Mouse (Mus musculus): ENCODE results near the gene Slc35d2.

Gene Slc35d2

DNA sequence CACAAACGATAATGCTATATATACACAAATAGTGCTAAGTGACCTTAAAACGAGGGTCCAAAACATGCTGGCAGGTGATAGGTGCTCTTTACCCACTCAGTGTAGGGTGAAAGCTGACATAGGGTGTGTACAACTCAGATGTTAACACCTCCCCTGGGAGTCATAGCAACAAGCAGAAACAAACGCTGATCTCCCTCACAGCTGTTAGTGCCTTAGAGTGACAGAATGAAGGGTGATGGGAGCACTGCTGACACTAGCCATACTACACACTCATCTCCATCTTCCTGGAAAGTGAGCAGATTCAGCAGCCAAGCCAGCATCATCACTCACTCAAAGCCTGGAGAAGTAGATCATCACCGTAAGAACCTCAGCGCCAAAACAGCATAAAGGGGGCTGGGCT is 21.0 kb upstream of the Slc35d2 start:
- H3K27me3 ChIP-seq (ENCODE audit: control insufficient read depth, insufficient read depth, low read length, poor library complexity, severe bottlenecking): no peaks in the 10 kb centered on the region
- no peak for DNase-seq (ENCODE audit: low read depth, low spot score)
- no peaks in the 10 kb centered on the region for H3K36me3 ChIP-seq (ENCODE audit: control insufficient read depth, insufficient read depth, low read length, poor library complexity, severe bottlenecking)

DNA sequence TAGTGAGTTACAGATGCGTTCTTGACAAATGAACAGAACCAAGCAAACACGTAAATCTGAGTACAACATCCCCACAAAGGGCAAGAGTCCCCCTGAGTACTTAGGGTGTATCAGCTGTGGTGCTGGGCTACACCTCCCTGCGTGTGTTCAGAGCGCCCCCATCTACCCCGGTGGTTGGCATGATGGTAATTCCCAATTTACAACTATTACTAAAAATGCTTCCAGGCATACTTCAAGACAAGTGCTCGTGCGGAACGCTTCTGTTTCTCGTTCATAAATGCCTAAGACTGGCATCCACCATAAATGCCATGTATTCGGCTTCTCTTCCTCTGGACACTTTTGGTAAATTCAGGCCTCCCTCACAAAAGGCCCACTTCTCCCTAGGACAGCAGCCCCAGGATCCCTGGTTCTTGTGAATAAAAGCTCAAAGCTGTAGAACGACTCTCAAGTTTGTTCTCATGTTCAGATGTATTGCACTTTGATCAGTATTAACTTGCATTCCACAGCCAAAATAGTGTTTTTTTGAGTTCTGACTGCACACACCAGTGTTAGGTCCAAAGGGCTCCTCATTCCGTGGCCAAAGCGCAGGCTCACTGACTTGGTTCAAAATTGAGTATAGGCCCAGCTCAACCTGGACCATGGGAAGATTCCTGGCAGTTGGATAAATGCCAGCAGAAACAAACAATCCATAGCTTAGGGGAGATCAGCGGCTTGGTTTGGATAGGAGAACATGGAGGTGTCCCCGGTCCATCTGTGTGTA is 628 bp upstream of the Slc35d2 start:
- H3K36me3 ChIP-seq (ENCODE audit: control insufficient read depth, insufficient read depth, low read length, poor library complexity, severe bottlenecking): 0 out of 2 replicates have a peak, but pooled peaks cover 2% of the 10 kb centered on the region
- DNase-seq (ENCODE audit: low read depth, low spot score): peak; percentile 69

DNA sequence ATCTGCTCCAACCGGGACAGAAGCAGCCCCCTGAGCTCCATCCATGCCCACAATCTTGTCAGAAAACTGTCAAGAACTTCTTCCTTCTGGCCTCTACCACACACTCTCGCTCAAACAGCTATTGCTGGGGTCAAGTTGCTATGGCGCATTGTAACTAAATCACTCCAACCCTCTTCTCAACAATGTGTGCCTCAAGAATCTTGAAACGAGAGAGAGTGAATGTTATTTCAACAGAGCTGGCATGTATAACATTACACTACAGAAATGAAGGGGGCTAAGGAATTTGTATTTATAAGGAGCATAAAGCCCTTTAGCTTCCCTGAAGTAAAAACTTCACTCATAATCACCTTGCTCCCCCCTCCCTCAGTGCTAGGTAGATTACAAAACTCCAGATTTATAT is 2.9 kb downstream of the Slc35d2 start:
- no peak for DNase-seq (ENCODE audit: low read depth, low spot score)
- Histone ChIP-seq H3K27me3 (ENCODE audit: control insufficient read depth, insufficient read depth, low read length, poor library complexity, severe bottlenecking) (no peaks in the 10 kb centered on the region; the same call in 1 of the 2 replicates), H3K36me3 (ENCODE audit: control insufficient read depth, insufficient read depth, low read length, poor library complexity, severe bottlenecking) (no peaks in the 10 kb centered on the region)

More for the DNA sequence above, 628 bp upstream of the Slc35d2 start:
- no peaks in the 10 kb centered on the region; the same call in 1 of the 2 replicates for H3K27me3 ChIP-seq (ENCODE audit: control insufficient read depth, insufficient read depth, low read length, poor library complexity, severe bottlenecking)

DNA sequence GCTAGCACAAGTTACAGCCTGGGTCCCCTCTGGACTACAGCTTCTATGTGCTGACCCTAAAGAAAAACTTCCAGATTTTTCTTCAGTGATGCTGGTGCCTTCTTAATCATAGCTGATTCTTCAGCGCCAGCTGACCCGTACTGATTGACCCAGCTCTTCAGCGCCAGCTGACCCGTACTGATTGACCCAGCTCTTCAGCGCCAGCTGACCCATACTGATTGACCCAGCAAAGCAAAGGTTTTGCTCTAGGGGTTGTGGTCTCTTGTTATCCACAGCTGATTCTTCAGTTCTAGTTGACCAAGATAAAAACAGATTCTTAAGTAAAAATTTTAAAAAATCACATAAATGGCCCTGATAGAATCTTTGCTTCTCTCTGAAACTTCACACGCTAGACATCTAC is 4.3 kb downstream of the Slc35d2 start:
- H3K27me3 ChIP-seq (ENCODE audit: control insufficient read depth, insufficient read depth, low read length, poor library complexity, severe bottlenecking): no peaks in the 10 kb centered on the region; the same call in 1 of the 2 replicates
- no peak for DNase-seq (ENCODE audit: low read depth, low spot score)
- no peaks in the 10 kb centered on the region for H3K36me3 ChIP-seq (ENCODE audit: control insufficient read depth, insufficient read depth, low read length, poor library complexity, severe bottlenecking)

DNA sequence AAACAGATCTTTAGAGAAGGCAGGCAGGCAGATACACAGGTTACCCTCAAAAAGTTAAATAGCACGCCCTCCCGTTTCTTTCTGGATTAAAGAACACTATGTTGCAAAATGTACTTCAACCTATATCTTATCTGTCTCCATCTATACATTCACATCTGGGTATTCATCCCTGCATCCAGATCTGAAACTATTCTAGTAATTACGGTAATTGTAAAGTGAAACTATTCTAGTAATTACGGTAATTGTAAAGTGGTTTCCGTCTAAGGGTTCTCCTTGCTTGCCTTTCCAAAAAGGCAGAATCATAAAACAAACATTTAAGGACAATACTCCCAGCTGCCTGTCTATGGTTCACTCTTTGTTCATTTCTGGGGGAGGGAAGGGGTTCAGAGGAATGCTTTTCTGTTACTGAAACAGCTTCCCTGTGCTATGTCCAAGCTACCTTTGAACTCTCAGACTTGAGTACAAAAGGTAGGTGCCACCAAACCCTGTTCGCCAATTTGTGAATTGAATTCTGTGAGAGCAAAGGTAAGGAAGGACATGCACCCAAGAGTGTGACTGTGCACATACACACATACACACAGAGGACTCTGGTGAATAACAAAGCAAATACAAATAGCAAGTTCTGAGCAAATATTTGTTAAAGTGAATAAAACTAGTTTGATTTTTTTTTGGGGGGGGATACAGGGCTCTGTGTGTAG is 5.5 kb downstream of the Slc35d2 start:
- DNase-seq (ENCODE audit: low read depth, low spot score): no peak
- H3K27me3 ChIP-seq (ENCODE audit: control insufficient read depth, insufficient read depth, low read length, poor library complexity, severe bottlenecking): no peaks in the 10 kb centered on the region
- no peaks in the 10 kb centered on the region for H3K36me3 ChIP-seq (ENCODE audit: control insufficient read depth, insufficient read depth, low read length, poor library complexity, severe bottlenecking)

DNA sequence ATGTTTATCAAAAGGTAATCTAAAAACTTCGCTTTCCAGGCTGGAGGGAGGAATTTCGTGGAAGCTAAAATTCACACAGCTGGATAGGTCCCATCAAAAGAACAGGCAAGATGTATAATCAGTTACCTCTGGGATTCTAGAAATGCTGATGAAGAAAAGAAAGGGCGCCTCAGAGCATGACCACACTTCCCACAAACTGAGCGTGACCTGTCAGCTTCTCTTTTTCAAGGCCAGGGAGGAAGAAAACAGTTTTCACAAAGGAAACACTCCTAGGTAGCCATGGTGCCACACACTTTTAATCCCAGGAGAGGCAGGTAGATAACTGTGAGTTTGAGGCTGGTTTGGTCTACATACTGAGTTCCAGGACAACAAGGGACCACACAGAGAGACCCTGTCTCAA is 8.4 kb downstream of the Slc35d2 start:
- H3K36me3 ChIP-seq (ENCODE audit: control insufficient read depth, insufficient read depth, low read length, poor library complexity, severe bottlenecking): no peaks in the 10 kb centered on the region
- DNase-seq (ENCODE audit: low read depth, low spot score): peak; percentile 34
- no peaks in the 10 kb centered on the region for H3K27me3 ChIP-seq (ENCODE audit: control insufficient read depth, insufficient read depth, low read length, poor library complexity, severe bottlenecking)

DNA sequence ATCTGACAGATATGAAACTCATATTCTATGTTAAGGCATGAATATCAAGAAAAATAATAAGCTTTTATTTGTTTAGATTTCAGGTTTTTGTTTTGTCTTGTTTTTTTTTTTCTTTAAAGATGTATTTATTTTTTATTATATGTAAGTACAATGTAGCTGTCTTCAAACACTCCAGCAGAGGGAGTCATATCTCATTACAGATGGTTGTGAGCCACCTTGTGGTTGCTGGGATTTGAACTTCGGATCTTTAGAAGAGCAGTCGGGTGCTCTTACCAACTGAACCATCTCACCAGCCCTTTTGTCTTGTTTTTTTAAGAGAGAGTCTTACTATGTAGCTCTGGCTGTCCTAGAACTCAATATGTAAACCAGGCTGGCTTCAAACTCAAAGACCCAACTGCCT is 11.7 kb downstream of the Slc35d2 start:
- H3K27me3 ChIP-seq (ENCODE audit: control insufficient read depth, insufficient read depth, low read length, poor library complexity, severe bottlenecking): no peaks in the 10 kb centered on the region
- DNase-seq (ENCODE audit: low read depth, low spot score): peak; percentile 46
- H3K36me3 ChIP-seq (ENCODE audit: control insufficient read depth, insufficient read depth, low read length, poor library complexity, severe bottlenecking): no peaks in the 10 kb centered on the region

DNA sequence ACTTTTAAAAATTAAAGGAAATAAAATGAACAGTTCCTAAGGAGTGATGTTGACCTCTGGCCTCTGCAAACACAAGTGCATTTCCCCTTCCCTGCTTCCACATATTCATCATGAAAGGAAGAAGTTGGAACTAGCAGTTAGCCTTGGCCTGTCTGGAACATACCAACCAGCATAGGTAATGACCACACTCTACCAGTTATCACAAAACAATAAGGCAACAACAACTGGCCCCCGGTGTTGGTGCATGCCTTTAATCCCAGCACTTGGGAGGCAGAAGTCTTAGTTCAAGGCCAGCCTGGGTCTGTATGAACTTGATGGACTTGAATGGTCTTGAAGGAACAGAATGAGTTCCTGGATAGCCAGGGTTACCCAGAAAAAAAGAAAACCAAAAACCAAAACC is 18.7 kb downstream of the Slc35d2 start:
- DNase-seq (ENCODE audit: low read depth, low spot score): no peak
- Histone ChIP-seq H3K27me3 (ENCODE audit: control insufficient read depth, insufficient read depth, low read length, poor library complexity, severe bottlenecking) (no peaks in the 10 kb centered on the region), H3K36me3 (ENCODE audit: control insufficient read depth, insufficient read depth, low read length, poor library complexity, severe bottlenecking) (no peaks in the 10 kb centered on the region)

DNA sequence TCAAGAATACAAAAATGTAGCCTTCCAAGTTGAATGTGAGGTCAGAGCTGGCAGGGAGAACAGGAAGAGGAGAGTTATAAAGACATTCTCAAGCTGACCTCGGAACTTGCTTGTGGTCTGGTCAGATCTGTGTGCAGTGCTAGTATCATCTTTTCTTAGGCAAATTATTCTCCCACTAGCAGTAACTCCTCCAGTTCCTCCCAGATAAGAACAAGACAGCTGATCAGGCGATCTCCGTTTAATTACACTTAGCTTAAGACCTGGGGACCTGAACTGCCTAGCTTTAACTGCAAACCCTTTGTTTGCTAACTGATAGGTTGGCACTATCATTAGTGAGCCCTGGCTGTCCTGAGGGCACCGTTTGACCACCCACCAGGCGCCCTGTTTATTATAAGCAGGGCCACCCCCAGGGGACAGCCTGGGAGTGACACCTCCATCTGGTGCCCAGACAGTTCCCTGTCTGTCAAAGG is 20.8 kb downstream of the Slc35d2 start:
- peaks cover 2% of the 10 kb centered on the region; the same call in 1 of the 2 replicates for H3K36me3 ChIP-seq (ENCODE audit: control insufficient read depth, insufficient read depth, low read length, poor library complexity, severe bottlenecking)
- no peaks in the 10 kb centered on the region for H3K27me3 ChIP-seq (ENCODE audit: control insufficient read depth, insufficient read depth, low read length, poor library complexity, severe bottlenecking)
- DNase-seq (ENCODE audit: low read depth, low spot score): no peak

DNA sequence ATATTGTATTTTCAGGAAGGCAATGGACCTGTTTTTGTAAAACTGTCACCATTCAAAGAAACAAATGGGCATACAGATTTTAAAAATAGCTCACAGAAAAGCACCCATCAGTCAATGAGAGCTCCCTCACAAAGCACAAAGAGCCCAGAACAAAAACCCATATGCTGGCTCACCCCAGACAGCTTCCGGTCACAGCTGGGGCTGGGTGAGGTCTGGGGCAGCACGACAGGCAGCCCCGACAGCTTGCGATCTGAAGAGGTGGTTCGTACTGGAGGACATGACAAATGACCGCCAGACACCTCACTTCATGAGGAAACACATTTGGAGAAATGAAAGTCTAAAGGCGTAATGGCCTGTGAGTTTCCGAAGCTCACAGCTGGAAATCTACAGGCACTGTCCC is 21.6 kb downstream of the Slc35d2 start:
- no peak for DNase-seq (ENCODE audit: low read depth, low spot score)
- peaks cover 2% of the 10 kb centered on the region; the same call in 1 of the 2 replicates for H3K36me3 ChIP-seq (ENCODE audit: control insufficient read depth, insufficient read depth, low read length, poor library complexity, severe bottlenecking)
- no peaks in the 10 kb centered on the region for H3K27me3 ChIP-seq (ENCODE audit: control insufficient read depth, insufficient read depth, low read length, poor library complexity, severe bottlenecking)

DNA sequence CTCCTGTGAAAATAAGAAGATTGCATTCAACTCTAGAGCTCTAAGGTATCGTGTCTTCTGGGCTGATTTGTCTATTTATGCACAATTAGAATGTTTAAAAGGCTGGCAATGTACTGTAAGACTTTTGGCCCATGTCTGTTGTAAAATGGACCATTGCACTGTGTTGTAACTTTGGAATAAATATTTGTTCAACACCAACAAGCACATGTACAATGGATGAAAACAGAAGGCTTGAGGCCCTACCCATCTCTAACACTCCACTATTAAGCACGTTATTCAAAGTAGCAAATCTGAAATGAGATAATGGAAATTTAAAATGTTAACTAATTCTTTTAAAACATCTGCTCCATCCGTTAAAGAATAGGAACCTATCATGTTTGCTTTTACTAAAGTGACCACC is 22.1 kb downstream of the Slc35d2 start:
- peaks cover 2% of the 10 kb centered on the region; the same call in 1 of the 2 replicates for H3K36me3 ChIP-seq (ENCODE audit: control insufficient read depth, insufficient read depth, low read length, poor library complexity, severe bottlenecking)
- no peaks in the 10 kb centered on the region for H3K27me3 ChIP-seq (ENCODE audit: control insufficient read depth, insufficient read depth, low read length, poor library complexity, severe bottlenecking)
- no peak for DNase-seq (ENCODE audit: low read depth, low spot score)

DNA sequence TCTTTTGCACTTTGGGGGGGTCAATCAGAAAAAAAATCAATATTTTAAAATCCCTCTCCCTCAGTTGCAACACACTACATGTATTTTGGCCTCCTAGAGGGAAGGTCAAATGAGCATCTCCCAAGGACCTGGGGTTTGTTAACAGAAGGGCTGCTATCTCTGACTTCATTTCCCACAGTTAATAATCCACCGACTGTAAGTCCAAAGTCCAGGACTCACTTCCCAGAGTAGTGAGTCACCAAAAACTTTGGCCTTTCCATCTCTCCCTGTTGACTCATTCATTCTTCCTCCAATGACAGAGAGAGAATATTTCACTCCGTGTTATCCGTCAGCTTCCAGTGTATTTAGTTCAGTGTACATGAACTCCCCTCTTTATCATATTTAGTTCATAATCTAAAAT is 23.5 kb downstream of the Slc35d2 start:
- peaks cover 2% of the 10 kb centered on the region; the same call in 1 of the 2 replicates for H3K36me3 ChIP-seq (ENCODE audit: control insufficient read depth, insufficient read depth, low read length, poor library complexity, severe bottlenecking)
- no peaks in the 10 kb centered on the region for H3K27me3 ChIP-seq (ENCODE audit: control insufficient read depth, insufficient read depth, low read length, poor library complexity, severe bottlenecking)
- no peak for DNase-seq (ENCODE audit: low read depth, low spot score)

DNA sequence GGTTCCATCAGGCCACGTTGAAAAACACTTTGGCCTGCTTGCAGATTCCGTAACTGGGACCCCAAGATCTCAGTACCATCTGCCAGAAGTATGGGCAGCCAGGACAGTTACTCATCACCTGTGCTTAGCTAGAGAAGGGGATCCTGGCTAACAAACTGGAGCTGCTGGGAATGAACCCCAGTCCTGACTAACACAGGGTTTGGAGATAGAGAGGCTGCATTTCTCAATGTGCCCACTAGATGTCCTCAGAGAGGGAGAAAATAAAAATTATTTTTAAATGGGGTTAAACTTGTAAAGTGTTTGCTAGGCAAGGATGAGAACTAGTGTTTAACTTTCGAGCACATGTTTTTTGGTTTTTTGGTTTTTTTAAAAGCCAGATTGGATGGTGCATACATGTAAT is 29.0 kb downstream of the Slc35d2 start:
- peaks cover 2% of the 10 kb centered on the region; the same call in 1 of the 2 replicates for H3K36me3 ChIP-seq (ENCODE audit: control insufficient read depth, insufficient read depth, low read length, poor library complexity, severe bottlenecking)
- peak; percentile 65 for DNase-seq (ENCODE audit: low read depth, low spot score)
- H3K27me3 ChIP-seq (ENCODE audit: control insufficient read depth, insufficient read depth, low read length, poor library complexity, severe bottlenecking): no peaks in the 10 kb centered on the region

DNA sequence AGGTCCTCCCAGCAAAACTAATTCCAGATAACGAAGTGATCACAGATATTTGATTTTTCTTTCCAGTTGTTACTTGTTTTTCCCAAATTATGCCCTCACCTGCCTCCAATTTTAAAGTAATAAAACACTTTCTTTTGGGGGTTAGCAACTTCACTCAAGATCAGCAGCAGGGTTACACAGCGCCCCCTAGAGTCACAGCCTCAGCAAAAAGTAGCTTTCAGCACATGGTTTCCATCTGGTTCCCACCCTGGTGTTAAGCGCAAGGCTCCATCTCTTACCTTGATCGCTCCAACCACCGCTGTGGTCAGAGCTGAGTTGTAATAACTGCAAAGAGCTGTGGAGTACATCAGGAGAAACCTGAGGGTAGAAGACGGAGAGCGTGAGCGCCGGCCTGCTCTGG is 30.2 kb downstream of the Slc35d2 start:
- Histone ChIP-seq H3K27me3 (ENCODE audit: control insufficient read depth, insufficient read depth, low read length, poor library complexity, severe bottlenecking) (no peaks in the 10 kb centered on the region), H3K36me3 (ENCODE audit: control insufficient read depth, insufficient read depth, low read length, poor library complexity, severe bottlenecking) (no peaks in the 10 kb centered on the region)
- peak; percentile 63 for DNase-seq (ENCODE audit: low read depth, low spot score)

DNA sequence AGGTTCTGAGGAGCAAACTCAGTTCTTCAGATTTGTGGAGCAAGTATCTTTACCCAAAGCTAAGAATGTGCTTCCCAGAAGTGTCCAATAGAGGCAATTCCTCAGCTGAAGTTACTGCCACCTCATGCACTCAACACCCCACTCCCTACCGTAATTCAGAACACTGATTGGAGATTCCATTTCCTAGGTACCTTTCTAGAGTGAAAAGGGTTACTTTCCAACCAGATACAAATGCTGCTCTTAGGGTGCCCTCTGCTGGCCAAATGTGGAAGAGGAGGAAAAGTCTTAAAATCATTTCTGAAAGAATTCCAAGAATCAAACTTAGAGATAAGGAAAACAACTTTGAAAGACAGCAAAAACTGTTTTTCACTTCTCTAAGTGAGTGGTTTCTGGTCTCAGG is 35.8 kb downstream of the Slc35d2 start:
- no peaks in the 10 kb centered on the region for H3K36me3 ChIP-seq (ENCODE audit: control insufficient read depth, insufficient read depth, low read length, poor library complexity, severe bottlenecking)
- DNase-seq (ENCODE audit: low read depth, low spot score): peak; percentile 66
- H3K27me3 ChIP-seq (ENCODE audit: control insufficient read depth, insufficient read depth, low read length, poor library complexity, severe bottlenecking): no peaks in the 10 kb centered on the region
